9 mouse cellular contexts compared by ENCODE assay signal in genomic region chr14:27178560-27178920, GRCm38 (mm10).
DNase-seq lines count a peak whose midpoint lies in the region; ATAC-seq and TF ChIP-seq lines count a peak whose summit lies in the region.
"Had no signal": no experiment of that assay in that cellular context is flagged by ENCODE, and none has a peak within 500 bp of the region (broad histone marks: within the 10 kb centered on the region; RNA-seq: fewer than 3 reads in every experiment).

No protein-coding gene starts in this region.

- H3K4me3 ChIP-seq in heart, embryonic 11.5 days (ENCODE audit: low read depth, low read length), result no peak overlapping the region
- no peak overlapping the region for H3K4me3 ChIP-seq in limb, embryonic 15.5 days
- H3K4me3 ChIP-seq in cerebellum, adult 2 months (replicated peaks; ENCODE audit: insufficient read depth, low read depth, low read length), result no peak overlapping the region
- H3K4me3 ChIP-seq: megakaryocyte, embryonic 14.5 days had no signal

- ATAC-seq in heart, embryonic 11.5 days (replicated peaks; ENCODE audit: insufficient number of reproducible peaks, low FRiP score, low TSS enrichment), result no peak
- peak; percentile 46; the same call in 1 of the 2 replicates for ATAC-seq in limb, embryonic 15.5 days (ENCODE audit: insufficient number of reproducible peaks, low FRiP score, low TSS enrichment, low read depth)

- DNase-seq in heart, adult 11 months, result peak; percentile 99
- peak; percentile 70 for DNase-seq in adrenal gland, adult 2 months
- DNase-seq in heart, adult 9 months (ENCODE audit: low spot score in 2 of 2), result peak; percentile 90 to 94
- peak; percentile 58 for DNase-seq in urinary bladder, postnatal 25 days (ENCODE audit: low spot score)
- no peak for DNase-seq in cerebellum, adult 2 months
- no peak for DNase-seq in frontal cortex, postnatal 36 days (ENCODE audit: low spot score in 2 of 2)

- no peaks in the 10 kb centered on the region for H3K9me3 ChIP-seq in heart, embryonic 11.5 days (replicated peaks; ENCODE audit: control insufficient read depth, low read length)
- no peaks in the 10 kb centered on the region for H3K9me3 ChIP-seq in limb, embryonic 15.5 days

- no peak overlapping the region for H3K27ac ChIP-seq in heart, embryonic 11.5 days (ENCODE audit: low read depth, low read length)
- peak overlapping the region; percentile 59 for H3K27ac ChIP-seq in limb, embryonic 15.5 days
- H3K27ac ChIP-seq in cerebellum, adult 2 months (ENCODE audit: insufficient read depth, low read length), result no peak overlapping the region

- no peak for TF ChIP-seq CTCF in cerebellum, adult 2 months (IDR thresholded peaks at IDR 0.05; ENCODE audit: borderline replicate concordance, insufficient read depth, low read depth, low read length)

- no peak overlapping the region for H3K9ac ChIP-seq in heart, embryonic 11.5 days (ENCODE audit: low read depth, low read length)
- H3K9ac ChIP-seq in limb, embryonic 15.5 days, result no peak overlapping the region

- 0 out of 2 replicates have a peak, but pooled peaks cover 2% of the 10 kb centered on the region for H3K27me3 ChIP-seq in heart, embryonic 11.5 days (ENCODE audit: control insufficient read depth, insufficient read depth, low read length)
- H3K27me3 ChIP-seq in limb, embryonic 15.5 days, result no peaks in the 10 kb centered on the region
- H3K27me3 ChIP-seq in cerebellum, adult 2 months (ENCODE audit: control insufficient read depth, insufficient read depth, low read length), result no peaks in the 10 kb centered on the region

- no peak overlapping the region for H3K4me2 ChIP-seq in heart, embryonic 11.5 days
- H3K4me2 ChIP-seq in limb, embryonic 15.5 days, result no peak overlapping the region

- peaks cover 9% of the 10 kb centered on the region for H3K4me1 ChIP-seq in heart, embryonic 11.5 days (ENCODE audit: control insufficient read depth, insufficient read depth, low read length)
- H3K4me1 ChIP-seq in limb, embryonic 15.5 days, result peaks cover 39% of the 10 kb centered on the region
- H3K4me1 ChIP-seq in cerebellum, adult 2 months (ENCODE audit: control insufficient read depth, insufficient read depth, low read length), result peaks cover 10% of the 10 kb centered on the region

- no peaks in the 10 kb centered on the region for H3K36me3 ChIP-seq in heart, embryonic 11.5 days (ENCODE audit: control insufficient read depth, insufficient read depth, low read length)
- H3K36me3 ChIP-seq in limb, embryonic 15.5 days, result no peaks in the 10 kb centered on the region

- TF ChIP-seq POLR2A in cerebellum, adult 2 months (IDR thresholded peaks at IDR 0.05; ENCODE audit: borderline replicate concordance, insufficient read depth, low read length), result no peak

- 78% methylated on average over 8 of the region's 8 CpGs for WGBS in heart, embryonic 11.5 days (ENCODE audit: insufficient replicate concordance)
- 28% methylated on average over 8 of the region's 8 CpGs for WGBS in limb, embryonic 15.5 days
- 45% methylated on average over 8 of the region's 8 CpGs for WGBS in cerebellum, adult 2 months

Comparison
In these comparisons a context has a peak if more than half of its experiments do, and no peak if none do; other contexts are left out.
1. DNase-seq: peak in heart, adult 11 months (single experiment), adrenal gland, adult 2 months (single experiment), heart, adult 9 months (2 of 2) and urinary bladder, postnatal 25 days (single experiment); none in cerebellum, adult 2 months (0 of 2) and frontal cortex, postnatal 36 days (0 of 2).